Mouse (Mus musculus): ENCODE results near the gene Rab22a.
"Not testable (repeated sequence)": the region's sequence is repeated elsewhere in the genome, so short reads cannot be mapped to it uniquely, and the experiment has no call there.

Rab22a gene

DNA sequence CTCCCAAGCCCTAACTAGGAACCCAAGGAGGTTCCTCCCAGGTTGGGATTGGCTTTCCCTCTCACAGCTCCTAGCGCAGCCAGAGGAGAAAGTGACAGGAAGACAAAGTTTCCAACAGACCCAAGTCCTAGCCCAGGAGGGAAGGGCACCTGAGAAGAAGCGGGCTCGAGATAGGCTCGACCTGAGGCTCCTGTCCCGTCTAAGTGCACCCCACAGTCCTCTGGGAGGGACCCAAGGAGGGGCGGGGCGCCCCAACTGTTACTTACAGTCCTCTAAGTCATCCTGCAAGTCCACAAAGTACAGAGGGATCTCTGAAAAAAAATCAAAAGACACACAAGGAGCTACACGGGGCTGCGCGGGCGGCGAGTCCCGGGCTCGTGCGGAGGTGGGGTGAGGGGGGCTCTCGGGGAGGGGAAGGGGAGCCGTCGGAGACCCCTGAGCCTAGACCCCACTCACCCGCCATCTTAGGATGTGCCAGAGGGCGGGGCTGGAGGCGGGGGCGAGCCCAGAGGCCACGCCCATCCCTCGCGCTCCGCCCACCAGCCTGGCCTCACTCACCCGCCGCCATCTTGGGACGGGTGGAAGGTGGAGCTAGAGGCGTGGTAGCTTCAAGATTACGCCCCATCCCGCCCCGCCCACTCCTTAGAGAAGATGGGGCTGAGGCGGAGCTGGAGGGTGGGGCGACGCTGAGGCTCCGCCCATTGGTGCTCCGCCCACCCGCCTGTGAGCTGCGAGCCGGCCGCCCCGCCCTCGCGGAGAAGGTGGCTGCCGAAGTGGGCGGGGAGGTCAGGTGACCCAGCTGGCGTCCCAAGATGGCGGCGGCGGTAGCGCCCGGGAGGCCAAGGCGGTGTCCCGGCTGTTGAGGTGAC is at the start of gene Rab22a:
Gene Rab22a (plus strand): TSS at position 704 of the 869 bp plus-strand sequence.
- peak; percentile 94 to 96 for DNase-seq (ENCODE audit: low spot score in 2 of 2)

DNA sequence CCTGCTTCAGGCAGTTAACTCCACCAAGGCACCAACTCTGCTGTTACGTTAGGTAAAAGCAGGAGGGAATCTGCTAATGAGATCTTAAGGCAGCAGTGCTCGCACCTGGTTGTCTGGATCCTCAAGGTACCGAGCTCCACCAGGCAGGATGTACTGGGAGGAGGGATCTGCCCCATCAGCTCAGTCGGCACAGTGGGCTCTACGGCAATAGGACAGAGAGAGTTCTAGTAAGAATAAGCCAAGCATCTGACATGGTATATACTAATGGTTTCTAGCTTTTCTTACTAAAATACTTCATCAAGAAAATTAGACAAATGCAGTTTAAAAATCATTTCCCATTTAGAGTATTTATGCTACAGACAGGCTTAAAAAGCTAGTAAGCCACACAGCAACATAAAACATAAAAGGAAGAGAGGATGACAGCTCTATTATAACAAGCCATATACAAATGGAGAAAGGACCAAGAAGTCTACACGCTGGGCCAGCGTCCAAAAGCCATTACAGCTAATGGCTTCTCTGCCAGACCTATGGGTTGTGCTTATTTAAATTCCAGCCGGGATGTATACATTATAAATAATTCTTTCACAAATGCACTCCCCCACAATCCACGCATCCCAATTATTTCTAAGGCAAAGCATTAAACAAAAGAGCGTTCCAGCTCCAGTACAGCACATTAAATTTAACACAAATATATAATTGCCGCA is 44.0 kb upstream of the Rab22a start:
- no peak for DNase-seq (ENCODE audit: low spot score in 2 of 2)

DNA sequence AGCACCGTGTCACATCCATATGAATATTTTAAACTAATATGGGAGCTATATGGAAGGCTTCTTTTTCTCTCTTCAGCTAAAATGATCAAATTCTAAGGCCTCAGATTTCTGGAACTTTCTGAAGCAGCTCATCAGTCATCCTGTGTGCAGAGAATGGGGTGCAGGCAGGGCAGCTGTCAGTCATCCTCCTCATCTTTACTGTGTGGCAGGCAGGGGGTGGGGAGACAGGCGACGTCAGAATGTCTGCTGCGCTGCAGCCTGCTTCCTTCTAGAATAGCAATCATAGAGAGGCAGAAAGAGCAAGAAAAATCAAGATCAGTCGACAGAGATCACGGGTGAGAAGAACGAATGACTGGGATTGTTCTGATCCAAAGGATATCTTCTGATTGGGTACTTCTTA is 43.4 kb upstream of the Rab22a start:
- no peak for DNase-seq (ENCODE audit: low spot score in 2 of 2)

DNA sequence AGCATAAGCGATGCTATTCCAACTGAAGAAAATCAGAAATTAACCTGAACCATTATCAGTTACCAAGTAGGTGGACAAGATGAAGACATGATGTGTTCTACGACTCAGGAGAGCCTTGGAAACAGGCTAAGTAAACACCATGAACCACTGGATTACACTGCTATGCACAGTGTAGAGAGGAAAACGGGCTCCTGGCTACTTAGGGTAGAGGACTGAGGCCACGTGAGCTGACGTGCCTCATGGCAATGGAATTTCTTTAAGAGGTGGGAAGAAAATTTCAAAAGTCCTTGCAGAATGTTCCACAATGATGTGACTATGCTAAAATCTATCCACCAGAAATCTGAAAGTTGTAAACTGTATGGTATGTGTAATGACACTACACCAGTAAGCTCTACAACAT is 40.4 kb upstream of the Rab22a start:
- no peak for DNase-seq (ENCODE audit: low spot score in 2 of 2)

DNA sequence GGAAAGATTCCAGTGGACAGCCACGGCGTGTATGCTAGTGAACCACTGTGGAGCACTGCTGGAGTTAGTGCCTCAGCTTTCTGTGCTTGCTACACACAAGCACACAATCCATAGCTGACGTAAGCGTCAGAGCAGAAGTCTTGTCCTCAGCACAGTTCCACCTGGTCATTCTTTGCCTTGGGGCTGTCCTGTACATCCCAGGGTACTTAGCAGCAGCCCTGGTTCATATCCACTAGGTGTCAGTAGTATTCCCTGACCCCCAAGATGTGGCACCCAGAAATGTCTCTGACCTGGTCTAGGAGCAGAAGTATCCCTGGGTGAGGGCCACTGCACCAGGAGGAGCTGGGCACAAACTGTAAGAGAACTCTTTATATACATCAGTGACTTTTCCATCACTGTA is 38.9 kb upstream of the Rab22a start:
- no peak for DNase-seq (ENCODE audit: low spot score in 2 of 2)

DNA sequence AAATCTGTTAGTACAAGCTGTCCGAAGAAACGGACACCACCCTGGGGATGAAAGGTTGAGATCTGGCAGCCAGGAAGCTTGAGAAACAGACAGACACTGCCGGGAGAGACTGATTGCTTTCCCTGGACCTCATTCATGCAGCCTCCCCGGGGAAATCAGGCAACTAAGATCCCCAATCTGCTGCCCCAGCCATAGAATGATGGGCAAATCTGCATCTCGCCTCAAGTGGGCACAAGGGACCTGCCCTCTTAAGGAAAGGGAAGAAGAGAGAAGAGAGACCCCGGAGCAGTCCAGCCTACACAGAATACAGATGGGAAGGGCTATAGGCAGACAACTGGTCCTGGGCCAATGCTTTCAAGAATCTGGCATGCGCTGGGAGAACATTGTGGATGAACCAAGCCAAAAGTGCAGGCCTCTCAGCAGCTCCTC is 37.4 kb upstream of the Rab22a start:
- DNase-seq (ENCODE audit: low spot score in 2 of 2) = no peak

DNA sequence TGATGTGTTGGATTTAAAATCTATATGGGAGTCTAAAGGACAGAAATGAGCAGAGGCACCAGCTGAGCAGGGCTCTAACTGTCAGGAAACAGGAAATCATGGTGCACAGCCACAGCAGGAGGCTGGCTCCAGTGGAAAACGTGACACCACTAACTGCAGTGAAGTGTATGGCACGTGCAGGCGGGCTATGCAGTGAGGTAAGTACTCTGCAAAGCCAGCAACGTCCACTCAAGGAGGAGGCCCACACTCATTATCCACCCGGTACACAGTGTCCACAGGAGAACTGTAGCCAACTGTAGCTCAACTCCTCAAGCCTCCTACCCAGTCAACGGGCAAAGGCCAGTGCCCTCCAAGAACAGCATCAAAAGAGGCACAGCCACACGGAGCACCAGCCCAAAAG is 34.9 kb upstream of the Rab22a start:
- DNase-seq (ENCODE audit: low spot score in 2 of 2) = no peak

DNA sequence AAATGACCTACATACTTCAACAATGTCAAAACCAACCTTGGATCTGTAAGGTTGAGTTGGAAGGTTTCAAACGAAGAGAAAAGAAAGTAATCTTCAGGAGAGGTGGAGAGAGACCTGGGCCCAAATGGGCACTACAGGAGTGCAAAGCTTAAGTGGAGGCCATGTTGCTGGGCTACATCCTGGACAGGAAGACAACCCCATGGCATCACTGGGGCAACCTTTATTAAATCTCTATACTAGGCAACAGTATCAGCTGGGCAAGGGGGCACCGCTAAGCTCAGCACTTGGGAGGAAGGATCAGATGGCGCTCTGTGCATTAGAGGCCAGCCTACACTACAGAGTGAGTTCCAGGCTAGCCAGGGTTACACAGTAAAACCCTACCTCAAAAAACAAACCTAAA is 33.8 kb upstream of the Rab22a start:
- no peak for DNase-seq (ENCODE audit: low spot score in 2 of 2)

DNA sequence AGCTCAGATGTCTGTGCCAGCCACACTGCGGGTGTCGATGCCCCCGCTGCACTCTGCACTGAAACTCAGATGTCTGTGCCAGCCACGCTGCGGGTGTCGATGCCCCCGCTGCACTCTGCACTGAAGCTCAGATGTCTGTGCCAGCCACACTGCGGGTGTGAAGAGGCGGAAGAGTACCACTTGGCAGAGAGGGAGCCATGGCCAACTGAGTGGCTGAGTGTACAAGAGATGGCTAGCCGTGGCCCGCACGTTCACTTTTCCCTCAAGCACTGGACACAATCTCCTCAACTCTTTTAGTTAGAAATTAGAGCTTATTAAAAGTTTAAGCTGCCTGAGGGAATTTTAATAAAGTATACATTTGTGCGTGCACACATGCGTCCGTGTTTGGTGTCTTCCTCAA is 25.5 kb upstream of the Rab22a start:
- not testable (repeated sequence) for DNase-seq (ENCODE audit: low spot score in 2 of 2)

DNA sequence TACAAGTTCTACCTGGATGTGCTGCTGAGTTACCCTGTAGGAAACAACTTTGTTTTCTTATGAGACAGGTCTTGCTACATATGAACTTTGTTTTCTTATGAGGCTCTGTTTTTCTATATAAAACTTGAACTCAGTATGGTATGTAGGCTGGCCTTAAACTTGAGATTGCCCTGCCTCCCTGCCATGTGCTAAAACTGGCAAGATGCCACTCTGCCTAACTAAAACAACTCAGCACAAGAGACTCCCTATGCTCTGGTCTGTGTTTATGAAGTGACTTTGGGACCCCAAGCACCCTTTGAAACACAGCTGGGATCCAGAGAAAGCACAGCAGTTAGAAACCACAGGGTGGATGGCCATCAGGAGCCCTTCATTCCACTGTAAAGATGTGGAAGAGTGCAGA is 18.2 kb upstream of the Rab22a start:
- DNase-seq (ENCODE audit: low spot score in 2 of 2) = no peak

DNA sequence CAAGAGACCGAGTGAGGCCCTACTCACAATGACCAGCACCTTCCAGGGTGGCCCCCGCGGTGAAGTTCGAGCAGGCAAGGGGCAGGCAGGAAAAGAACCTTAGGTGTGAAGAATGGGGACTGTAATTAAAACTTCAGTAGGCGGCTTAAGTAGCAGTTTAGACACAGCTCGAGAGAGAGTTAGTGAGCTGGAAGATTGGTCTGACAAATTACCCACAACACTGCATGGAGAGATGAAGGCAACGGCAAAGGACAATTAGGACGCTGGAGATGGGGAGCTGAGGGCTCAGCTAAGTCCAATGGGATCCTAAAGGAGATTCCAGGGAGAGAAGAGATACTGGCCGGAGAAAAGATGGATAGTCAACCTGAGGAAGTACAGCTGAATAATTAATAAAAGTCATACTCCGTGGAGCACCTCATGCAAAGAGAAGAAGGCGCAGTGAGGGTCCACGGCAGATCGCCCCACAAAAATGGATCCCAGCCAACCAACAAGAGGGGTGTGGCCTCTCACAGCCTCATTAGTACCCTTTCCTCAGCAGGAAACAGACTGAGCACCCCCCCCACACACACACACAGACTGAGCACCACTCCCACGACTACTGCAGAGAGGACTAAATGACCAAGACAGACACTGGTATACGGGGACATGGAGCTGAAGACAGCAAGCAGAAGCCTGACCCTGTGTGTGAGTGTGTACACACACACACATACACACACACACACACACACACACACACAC is 17.1 kb upstream of the Rab22a start:
- DNase-seq (ENCODE audit: low spot score in 2 of 2) = no peak

DNA sequence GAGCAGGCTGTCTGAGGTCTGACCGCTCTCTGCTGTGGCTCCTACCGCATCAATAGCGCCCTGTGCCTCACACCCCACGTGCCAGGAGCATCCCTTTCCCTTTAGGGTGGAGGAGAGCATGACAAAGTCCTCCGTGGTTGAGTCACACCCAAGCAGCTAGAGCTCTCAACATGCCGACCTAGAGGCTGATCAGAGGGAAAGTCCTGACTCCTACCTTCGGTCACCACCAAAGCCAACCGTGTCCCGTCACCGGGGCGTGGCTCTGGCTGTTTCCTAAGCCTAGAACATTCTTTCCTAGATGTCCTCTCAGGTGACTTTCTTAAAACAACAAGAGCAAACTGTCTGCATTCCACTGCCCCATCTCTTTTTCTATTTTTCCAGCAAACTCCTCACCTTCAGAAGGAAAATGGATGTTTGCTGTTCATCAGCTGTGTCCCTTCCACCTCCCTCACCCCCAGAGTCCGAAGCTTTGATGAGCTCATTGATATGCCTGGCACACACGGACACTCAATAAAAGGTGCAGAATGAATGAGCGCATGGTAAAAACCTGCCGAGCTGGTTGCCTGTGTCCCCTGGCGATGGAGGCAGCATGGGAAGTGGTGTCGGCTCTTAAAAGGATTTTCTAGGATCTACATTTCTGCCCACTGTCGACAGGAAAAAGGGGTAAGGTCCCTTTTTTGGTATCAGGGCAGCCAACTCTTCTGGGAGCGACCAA is 12.2 kb upstream of the Rab22a start:
- DNase-seq (ENCODE audit: low spot score in 2 of 2) = no peak

DNA sequence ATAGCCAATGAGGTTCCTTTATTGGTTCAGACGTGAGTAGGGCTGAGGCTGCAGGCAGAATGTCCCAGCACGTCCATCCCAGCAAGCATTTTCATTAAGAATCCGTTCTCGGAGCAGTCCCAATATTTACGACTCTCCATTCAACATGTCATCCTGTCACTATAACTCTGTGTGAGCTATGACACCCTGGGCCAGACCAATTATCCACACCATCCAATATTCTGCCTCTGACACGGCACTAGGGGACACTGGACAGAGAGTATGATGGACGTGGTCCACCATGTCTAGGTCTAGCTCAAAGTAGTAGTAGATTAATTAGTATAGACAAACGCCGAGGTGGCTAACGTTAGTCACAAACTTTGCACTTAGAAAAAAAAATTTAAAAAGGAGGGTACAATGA is 9.8 kb upstream of the Rab22a start:
- DNase-seq (ENCODE audit: low spot score in 2 of 2) = no peak

DNA sequence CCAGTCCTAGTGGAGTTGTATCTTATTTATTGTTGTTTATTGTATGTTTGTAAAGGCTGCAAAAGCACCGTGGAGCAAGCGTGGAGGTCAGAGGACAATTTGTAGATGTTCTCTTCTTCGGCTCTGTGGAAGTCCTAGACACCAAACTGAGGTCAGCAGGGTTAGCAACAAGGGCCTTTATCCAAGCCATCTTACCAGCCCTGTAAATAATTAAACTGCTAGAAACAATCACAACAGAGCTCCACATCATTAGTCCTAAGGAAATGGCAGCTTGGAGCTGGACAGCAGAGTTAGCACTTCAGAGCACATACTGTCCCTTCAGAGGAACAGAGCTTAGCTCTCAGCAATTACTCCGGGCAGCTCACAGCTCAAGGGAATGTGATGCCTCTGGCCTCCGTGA is 6.0 kb upstream of the Rab22a start:
- DNase-seq (ENCODE audit: low spot score in 2 of 2) = no peak

DNA sequence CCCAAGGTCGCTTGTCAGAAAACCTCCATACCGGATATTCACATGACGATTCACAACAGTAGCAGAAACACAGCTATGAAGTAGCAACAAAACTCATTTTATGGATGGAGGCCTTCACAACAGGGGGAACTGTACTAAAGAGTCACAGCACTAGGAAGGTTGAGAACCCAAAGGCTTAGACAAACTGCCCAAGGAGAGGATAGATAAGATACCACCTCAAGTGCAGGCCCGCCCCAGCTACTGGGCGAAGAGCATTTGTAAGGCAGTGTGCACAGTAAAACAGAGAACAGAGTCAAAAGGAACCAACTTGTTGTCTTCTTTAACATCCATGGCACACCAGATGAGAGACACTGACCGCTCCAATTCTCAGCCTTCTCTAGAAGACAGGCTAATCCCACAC is 1.8 kb upstream of the Rab22a start:
- DNase-seq (ENCODE audit: low spot score in 2 of 2) = no peak

DNA sequence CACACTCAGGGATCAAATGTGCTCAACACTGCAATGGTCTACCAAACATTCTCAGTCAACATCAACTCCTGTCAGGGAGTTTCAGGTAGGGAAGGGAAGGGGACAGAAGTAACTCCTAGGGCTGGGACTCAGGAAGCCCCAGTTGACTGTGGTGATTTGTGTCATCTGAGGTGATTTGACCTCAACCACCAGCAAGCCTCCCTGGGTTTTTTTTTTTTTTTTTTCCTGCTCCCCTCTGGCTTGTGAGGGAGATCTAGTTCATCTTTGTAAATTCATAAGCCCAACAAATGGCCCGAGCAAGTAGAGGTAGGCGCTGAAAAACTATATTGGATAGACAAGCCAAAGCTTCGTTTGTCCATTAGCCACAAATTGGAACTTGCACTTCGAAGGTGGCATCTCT is 1.0 kb upstream of the Rab22a start:
- no peak for DNase-seq (ENCODE audit: low spot score in 2 of 2)

DNA sequence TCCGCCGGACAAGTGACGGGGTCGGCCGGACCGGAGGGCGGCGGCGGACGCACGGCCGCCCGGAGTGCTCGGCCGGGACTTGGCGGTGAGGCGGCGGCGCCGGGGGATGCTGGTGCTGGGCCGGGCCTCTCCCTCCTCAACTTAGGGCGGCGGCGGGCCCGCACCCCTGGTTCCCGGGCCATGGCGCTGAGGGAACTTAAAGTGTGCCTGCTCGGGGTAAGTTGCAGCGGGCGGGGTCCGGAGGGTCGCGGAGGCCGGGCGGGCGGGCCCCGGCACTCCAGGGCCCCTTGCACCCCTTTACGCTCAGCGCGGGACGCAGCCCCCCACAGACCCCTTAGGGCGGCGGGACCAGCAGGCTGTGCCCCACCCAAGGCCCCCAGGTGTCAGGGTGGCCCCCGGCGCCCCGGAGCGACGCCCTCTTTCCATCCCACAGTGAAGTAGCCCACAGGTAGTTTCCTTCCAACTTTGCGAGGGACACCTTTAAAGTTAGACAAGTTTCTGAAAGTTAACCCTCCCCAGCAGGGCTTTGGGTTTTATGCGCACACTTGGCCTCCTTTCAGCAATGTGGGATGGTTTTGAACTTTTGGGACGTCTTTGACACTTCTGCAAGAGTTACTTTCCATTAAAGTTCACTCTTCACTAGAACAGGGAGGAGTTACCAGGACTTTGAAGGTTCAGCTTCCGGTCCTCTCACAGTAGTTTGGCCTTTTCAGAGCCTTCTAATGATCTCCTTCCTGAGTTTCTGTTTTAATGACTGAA is 545 bp downstream of the Rab22a start:
- no peak for DNase-seq (ENCODE audit: low spot score in 2 of 2)

DNA sequence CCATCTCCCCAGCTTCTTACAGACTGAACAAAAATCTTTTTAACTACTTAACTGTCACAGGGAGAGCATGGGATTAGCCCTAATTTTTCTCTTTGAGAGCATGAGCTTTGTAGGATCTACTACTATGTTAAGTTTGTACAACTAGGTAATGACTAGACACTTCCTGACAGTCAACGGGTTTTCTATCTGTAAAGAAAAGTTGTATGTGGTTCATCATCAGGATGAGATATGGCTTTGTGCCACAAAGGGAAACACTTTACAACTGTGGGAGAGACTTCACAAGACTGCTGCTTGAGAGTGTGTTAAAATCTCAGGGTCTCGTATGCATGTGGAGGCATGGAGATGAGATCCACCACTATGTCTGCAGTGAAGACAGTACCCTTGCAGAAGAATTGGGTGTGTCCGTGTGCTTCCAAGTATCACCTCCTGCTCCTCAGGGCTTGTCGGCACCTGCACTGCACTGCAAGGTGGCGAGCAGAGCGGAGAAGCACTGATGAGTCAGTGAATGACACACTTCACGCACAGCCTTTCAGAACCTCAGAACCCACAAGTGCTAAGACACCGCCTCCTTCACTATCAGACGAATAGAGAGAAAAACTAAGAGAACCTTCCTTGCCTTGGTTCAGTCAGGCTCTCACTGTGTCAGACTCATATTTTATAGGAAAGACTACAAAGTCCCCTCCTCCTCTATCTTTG is 2.8 kb downstream of the Rab22a start:
- no peak for DNase-seq (ENCODE audit: low spot score in 2 of 2)

DNA sequence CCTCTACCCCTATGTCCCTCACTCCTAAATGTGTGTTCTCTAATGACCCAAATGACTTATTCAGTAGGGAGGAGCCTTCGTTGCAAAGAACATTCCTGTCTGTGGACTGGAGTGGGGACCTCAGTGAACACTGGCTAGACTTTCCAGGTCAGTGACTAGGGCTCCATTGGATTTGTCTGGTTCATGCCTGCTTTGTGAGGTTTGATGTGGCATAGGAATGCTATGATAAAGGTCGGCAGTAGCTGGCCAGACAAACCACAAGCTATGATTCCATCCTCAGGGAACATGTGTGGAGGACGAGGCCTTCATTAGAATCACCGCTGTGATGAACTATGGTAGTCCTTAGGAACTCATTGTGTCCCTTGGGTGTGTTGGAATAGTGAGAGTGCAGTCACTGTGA is 5.2 kb downstream of the Rab22a start:
- DNase-seq (ENCODE audit: low spot score in 2 of 2) = no peak

DNA sequence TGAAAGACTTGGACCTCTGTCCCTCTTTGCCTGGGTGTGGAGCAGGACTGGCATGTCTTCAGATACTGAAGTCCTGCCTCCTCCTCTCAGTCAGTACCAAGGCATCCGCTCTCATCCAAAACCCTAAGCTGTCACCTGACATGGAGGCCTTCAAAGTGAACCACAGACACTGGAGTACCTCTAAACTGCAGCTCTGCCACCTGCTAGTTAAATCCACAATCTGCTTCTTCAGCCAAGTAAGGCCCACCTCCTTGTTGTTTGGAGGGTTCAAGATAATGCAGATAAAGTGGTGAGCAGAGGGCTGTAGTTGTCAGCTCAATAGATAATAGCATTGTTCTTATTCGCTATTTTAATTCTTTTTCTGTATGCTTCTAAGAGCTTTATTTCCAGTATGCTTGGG is 5.7 kb downstream of the Rab22a start:
- DNase-seq (ENCODE audit: low spot score in 2 of 2) = no peak

DNA sequence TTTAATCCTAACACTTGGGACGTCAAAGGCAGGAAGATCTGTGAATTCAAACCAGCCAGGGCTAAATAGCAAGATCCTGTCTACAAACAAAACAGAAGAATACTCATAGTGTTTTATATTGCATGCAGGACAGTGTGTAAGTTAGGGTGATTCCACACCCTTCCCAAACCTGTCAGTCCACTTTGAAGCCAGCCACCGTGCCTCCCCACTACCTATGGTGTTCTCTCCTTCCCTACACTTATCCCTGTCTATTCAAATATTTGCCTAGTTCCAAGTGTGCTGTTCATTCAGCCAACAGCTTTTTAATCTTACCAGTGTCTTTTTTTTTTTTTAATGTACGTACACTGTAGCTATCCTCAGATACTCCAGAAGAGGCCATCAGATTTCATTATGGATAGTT is 7.3 kb downstream of the Rab22a start:
- DNase-seq (ENCODE audit: low spot score in 2 of 2) = no peak
